Mouse (Mus musculus) megakaryocyte, embryonic 14.5 days (primary cell): ENCODE data around the gene Tyk2.

ENCODE experiments used
- FLI1 ChIP-seq: IDR thresholded peaks from 2 replicates; pipeline ENCODE4 v1.6.1; 2012; ENCODE audit warnings: low read length, inconsistent platforms, mixed read lengths
- GATA1 ChIP-seq: IDR thresholded peaks from 3 replicates; pipeline ENCODE4 v1.6.1; 2012; ENCODE audit warnings: mixed read lengths, low read length, inconsistent platforms, borderline replicate concordance

GRCm38 (mm10) chr9:21167140-21168097, 36.4 kb upstream of the Tyk2 start:
- TF ChIP-seq GATA1 (no peak), FLI1 (no peak)
